Mouse (Mus musculus): ENCODE measurements at regions not wholly inside any gene's neighbourhood (a gene's known extent, or its start where the extent isn't known, plus 50 kb on each side); places are given as distances from the start of the nearest gene placed in this dataset.

DNA sequence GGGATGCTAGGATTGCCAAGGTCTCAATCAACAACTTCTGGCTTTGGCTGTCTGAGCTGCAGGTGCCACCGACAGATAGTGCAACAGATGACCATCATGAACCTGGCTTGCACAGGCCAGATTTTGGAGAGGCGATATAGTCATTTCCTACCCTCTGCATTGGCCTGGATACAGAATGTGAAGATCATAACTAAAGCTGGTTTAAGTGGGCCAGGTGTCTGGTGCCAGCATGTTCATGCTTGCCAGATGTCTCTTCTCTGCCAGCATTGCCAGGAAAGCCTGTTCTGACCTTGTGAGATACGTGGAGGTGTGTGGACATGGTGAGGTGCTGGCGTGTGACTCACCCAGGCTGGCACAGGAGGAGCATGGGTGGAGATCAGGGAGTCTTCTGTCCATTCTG lies 70.2 kb upstream of the Mb21d2 start:
- TF ChIP-seq CTCF (IDR thresholded peaks at IDR 0.05; ENCODE audit: borderline replicate concordance, insufficient read depth, low read depth, low read length) = no peak
- no peak for TF ChIP-seq POLR2A (IDR thresholded peaks at IDR 0.05; ENCODE audit: borderline replicate concordance, insufficient read depth, low read length)
